Mouse (Mus musculus): ENCODE data around the gene Mapkbp1.

Gene Mapkbp1

GRCm38 (mm10) chr2:120054771-120055552, 82.5 kb downstream of the Mapkbp1 start:
- DNase-seq (ENCODE audit: low read depth, low spot score), result no peak

- no peak for DNase-seq (ENCODE audit: low read depth, low spot score)
These were observed 83.4 kb downstream of the Mapkbp1 start for GRCm38 (mm10) chr2:120055923-120056322.

- DNase-seq (ENCODE audit: low read depth, low spot score), result no peak
These were observed 86.3 kb downstream of the Mapkbp1 start for GRCm38 (mm10) chr2:120058818-120059217.

GRCm38 (mm10) chr2:120059466-120059865, 87.0 kb downstream of the Mapkbp1 start:
- DNase-seq (ENCODE audit: low read depth, low spot score), result no peak

GRCm38 (mm10) chr2:120060190-120060589, 87.7 kb downstream of the Mapkbp1 start:
- no peak for DNase-seq (ENCODE audit: low read depth, low spot score)

- peak; percentile 64 for DNase-seq (ENCODE audit: low read depth, low spot score)
These were observed 88.2 kb downstream of the Mapkbp1 start for GRCm38 (mm10) chr2:120060651-120061050.

GRCm38 (mm10) chr2:120062248-120062647, 89.7 kb downstream of the Mapkbp1 start:
- no peak for DNase-seq (ENCODE audit: low read depth, low spot score)

- DNase-seq (ENCODE audit: low read depth, low spot score), result peak; percentile 55
These were observed 92.1 kb downstream of the Mapkbp1 start for GRCm38 (mm10) chr2:120064639-120065038.

- no peak for DNase-seq (ENCODE audit: low read depth, low spot score)
These were observed 92.7 kb downstream of the Mapkbp1 start for GRCm38 (mm10) chr2:120065243-120065642.

GRCm38 (mm10) chr2:120066224-120066623, 93.7 kb downstream of the Mapkbp1 start:
- DNase-seq (ENCODE audit: low read depth, low spot score), result no peak

GRCm38 (mm10) chr2:120068555-120069465, 96.3 kb downstream of the Mapkbp1 start:
- peak; percentile 56 for DNase-seq (ENCODE audit: low read depth, low spot score)

- no peak for DNase-seq (ENCODE audit: low read depth, low spot score)
These were observed 97.0 kb downstream of the Mapkbp1 start for GRCm38 (mm10) chr2:120069466-120069990.

- no peak for DNase-seq (ENCODE audit: low read depth, low spot score)
These were observed 101.6 kb downstream of the Mapkbp1 start for GRCm38 (mm10) chr2:120074096-120074495.

GRCm38 (mm10) chr2:120076076-120076705, 103.7 kb downstream of the Mapkbp1 start:
- DNase-seq (ENCODE audit: low read depth, low spot score), result peak; percentile 90
